In the genomic region with DNA sequence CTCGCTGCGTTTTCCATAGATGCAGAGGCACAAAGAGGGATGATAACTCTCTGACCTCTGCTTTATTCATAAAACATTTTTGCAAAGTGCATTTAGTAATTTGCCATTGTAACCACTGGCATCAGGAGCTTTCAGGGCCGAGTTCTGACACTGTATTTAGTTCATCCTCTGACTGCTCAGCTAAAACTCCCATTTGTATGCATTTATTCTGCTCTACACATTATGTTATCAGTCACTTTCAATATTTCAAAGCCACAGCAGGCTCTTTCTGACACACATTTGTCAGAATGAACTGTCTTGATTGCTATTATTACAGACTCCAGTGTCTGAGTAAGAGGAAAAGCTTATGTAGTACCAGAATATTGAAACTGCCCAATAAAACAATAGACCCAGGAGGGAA, we compare ENCODE assay signal across 20 mouse cellular contexts.
"Had no signal": no experiment of that assay in that cellular context is flagged by ENCODE, and none has a peak within 500 bp of the region (broad histone marks: within the 10 kb centered on the region; RNA-seq: fewer than 3 reads in every experiment).

No protein-coding gene starts in this region.

- H3K4me3 ChIP-seq: layer of hippocampus, adult 2 months; limb, embryonic 10.5 days; limb, embryonic 13.5 days; liver, embryonic 12.5 days; liver, embryonic 15.5 days; lung, embryonic 15.5 days; megakaryocyte, embryonic 14.5 days; neural tube, embryonic 12.5 days; neural tube, embryonic 15.5 days had no signal

- ATAC-seq: liver, embryonic 12.5 days had no signal

- H3K9me3 ChIP-seq: limb, embryonic 10.5 days; limb, embryonic 13.5 days; liver, embryonic 12.5 days; liver, embryonic 15.5 days; lung, embryonic 15.5 days; neural tube, embryonic 12.5 days; neural tube, embryonic 15.5 days had no signal

- DNase-seq: kidney, adult 18-20 months; kidney, adult 9 months; kidney, postnatal 14 days; kidney, postnatal 4 days; layer of hippocampus, adult 9-11 months; liver; lung, adult 18-20 months; lung, postnatal 10 days; lung, postnatal 36 days; thymus, adult 18-20 months; thymus, postnatal 36 days had no signal

- H3K27ac ChIP-seq: layer of hippocampus, adult 2 months; limb, embryonic 10.5 days; limb, embryonic 13.5 days; liver, embryonic 12.5 days; liver, embryonic 15.5 days; lung, embryonic 15.5 days; neural tube, embryonic 12.5 days; neural tube, embryonic 15.5 days had no signal

- H3K4me2 ChIP-seq: limb, embryonic 13.5 days; liver, embryonic 12.5 days; liver, embryonic 15.5 days; lung, embryonic 15.5 days; neural tube, embryonic 12.5 days; neural tube, embryonic 15.5 days had no signal

- H3K9ac ChIP-seq: limb, embryonic 13.5 days; liver, embryonic 12.5 days; liver, embryonic 15.5 days; lung, embryonic 15.5 days; neural tube, embryonic 12.5 days; neural tube, embryonic 15.5 days had no signal

- H3K36me3 ChIP-seq: limb, embryonic 10.5 days; limb, embryonic 13.5 days; liver, embryonic 12.5 days; liver, embryonic 15.5 days; lung, embryonic 15.5 days; neural tube, embryonic 12.5 days; neural tube, embryonic 15.5 days had no signal

- H3K27me3 ChIP-seq: limb, embryonic 13.5 days; liver, embryonic 12.5 days; liver, embryonic 15.5 days; lung, embryonic 15.5 days; megakaryocyte, embryonic 14.5 days; neural tube, embryonic 12.5 days; neural tube, embryonic 15.5 days had no signal

- H3K4me1 ChIP-seq: limb, embryonic 10.5 days; liver, embryonic 12.5 days; liver, embryonic 15.5 days; lung, embryonic 15.5 days; megakaryocyte, embryonic 14.5 days; neural tube, embryonic 12.5 days; neural tube, embryonic 15.5 days had no signal
